Mouse (Mus musculus) limb, embryonic 15.5 days (tissue): Measurements from ENCODE around the gene Sap25. TPM values are rescaled to one million over a fixed set of nuclear protein-coding genes. Genes with fewer than 3 reads are reported as not detected.

Experiments
- ATAC-seq: fragments of 200-750 bp; cut with Nextera tagmentation; 2 replicates; pipeline ENCODE4 v1.8.0; 2017; ENCODE audit warnings: low read depth, moderate TSS enrichment; ENCODE audit not compliant: insufficient number of reproducible peaks, low FRiP score, low TSS enrichment
- H3K27ac ChIP-seq: fragments of 300-500 bp; sonication (generic); 2 replicates; pipeline ENCODE4 v1.5.1; 2015; ENCODE audit warnings: moderate library complexity, mild to moderate bottlenecking, inconsistent platforms
- H3K27me3 ChIP-seq: fragments of 300-500 bp; sonication (generic); 2 replicates; pipeline ENCODE4 v1.6.1; 2015; ENCODE audit warnings: inconsistent platforms
- H3K36me3 ChIP-seq: fragments of 300-500 bp; sonication (generic); 2 replicates; pipeline ENCODE4 v1.6.1; 2015; ENCODE audit warnings: inconsistent platforms
- H3K4me1 ChIP-seq: fragments of 300-500 bp; sonication (generic); 2 replicates; pipeline ENCODE4 v1.6.1; 2015; ENCODE audit warnings: inconsistent platforms
- H3K4me2 ChIP-seq: fragments of 300-500 bp; sonication (generic); 2 replicates; pipeline ENCODE4 v1.6.1; 2015; ENCODE audit warnings: mild to moderate bottlenecking, inconsistent platforms
- H3K4me3 ChIP-seq: fragments of 300-500 bp; sonication (generic); 2 replicates; pipeline ENCODE4 v1.5.1; 2015; ENCODE audit warnings: mild to moderate bottlenecking, inconsistent platforms
- H3K9ac ChIP-seq: fragments of 300-500 bp; sonication (generic); 2 replicates; pipeline ENCODE4 v1.6.1; 2015; ENCODE audit warnings: inconsistent platforms
- H3K9me3 ChIP-seq: fragments of 300-500 bp; sonication (generic); 2 replicates; pipeline ENCODE4 v1.6.1; 2016; ENCODE audit warnings: inconsistent platforms
- WGBS: fragments of 180-500 bp; shearing (Covaris S2); methylation state at CpG from one replicate; pipeline ENCODE4 v1.1.7; 2015; 5-methylcytosine and 5-hydroxymethylcytosine counted together
- polyA plus RNA-seq: library from polyadenylated mRNA; unstranded; fragments of >200 nt; fragmentation: Nextera tagmentation; extraction: Ambion mirVana; gene quantifications from 2 replicates; pipeline ENCODE4 v1.2.1, GENCODE M21; 2015

Sap25 gene
- polyA plus RNA-seq, 1 experiment from 2014 or later: 6.0 TPM

DNA sequence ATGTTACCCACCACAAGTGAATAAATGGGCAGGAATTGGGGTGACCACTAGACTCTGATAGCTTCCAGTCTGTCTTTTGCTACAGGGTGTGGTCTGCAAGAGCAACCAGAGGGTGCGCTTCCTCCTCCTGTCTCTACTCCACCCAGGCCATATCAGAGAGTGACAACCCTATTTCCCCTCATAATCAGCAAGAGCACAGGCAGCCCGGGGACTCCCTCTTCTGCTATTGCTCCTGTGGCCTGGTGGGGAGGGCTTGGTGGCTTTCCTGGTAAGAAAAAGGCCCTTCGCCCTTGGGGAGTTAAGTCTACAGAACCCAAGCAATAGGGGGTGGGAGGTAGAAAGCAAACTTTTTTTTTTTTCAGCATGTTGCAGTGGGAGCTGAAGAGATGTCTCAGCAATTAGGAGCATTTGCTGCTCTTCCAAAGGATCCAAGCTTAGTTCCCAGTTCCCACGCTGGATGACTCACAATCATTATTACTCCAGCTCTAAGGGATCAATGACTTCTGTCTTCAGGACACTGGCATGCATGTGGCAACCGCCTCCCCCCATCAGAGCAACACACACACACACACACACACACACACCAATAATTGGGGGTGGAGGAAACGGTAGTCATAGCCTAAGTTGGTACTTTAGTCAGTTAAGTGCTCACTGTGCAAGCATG is 45.1 kb downstream of the Sap25 start:
- ATAC-seq: no peak
- no peak overlapping the region for H3K27ac ChIP-seq
- H3K4me3 ChIP-seq: no peak overlapping the region
- no peaks in the 10 kb centered on the region for H3K36me3 ChIP-seq
- WGBS: 81% methylated on average over 6 of the region's 6 CpGs
- no peaks in the 10 kb centered on the region for H3K27me3 ChIP-seq
- H3K4me1 ChIP-seq: peaks cover 19% of the 10 kb centered on the region
- no peak overlapping the region for H3K4me2 ChIP-seq
- no peak overlapping the region for H3K9ac ChIP-seq
- no peaks in the 10 kb centered on the region for H3K9me3 ChIP-seq

DNA sequence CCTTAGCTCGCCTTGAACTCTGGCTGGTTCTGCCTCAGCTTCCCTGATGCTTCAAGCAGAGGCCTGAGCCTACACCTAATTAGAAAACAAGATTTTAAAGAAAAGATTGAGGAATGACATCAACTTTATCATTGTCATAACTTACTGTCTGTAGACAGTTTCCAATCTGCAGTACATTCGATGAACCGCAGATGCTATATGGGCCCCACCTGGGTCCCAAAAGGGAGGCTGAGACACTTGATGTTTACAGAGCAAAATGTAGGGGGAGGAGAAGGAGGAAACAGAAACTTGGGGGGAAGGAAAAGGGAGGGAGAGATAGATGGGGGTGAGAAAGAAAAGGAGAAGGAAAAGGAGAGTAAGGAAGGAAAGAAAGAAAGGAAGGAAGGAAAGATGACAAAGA is 48.8 kb downstream of the Sap25 start:
- H3K4me3 ChIP-seq: no peak overlapping the region
- no peak overlapping the region for H3K4me2 ChIP-seq
- H3K36me3 ChIP-seq: no peaks in the 10 kb centered on the region
- ATAC-seq: no peak
- 76% methylated on average over 3 of the region's 3 CpGs for WGBS
- H3K27me3 ChIP-seq: no peaks in the 10 kb centered on the region
- H3K4me1 ChIP-seq: peaks cover 5% of the 10 kb centered on the region; the same call in 1 of the 2 replicates
- H3K9ac ChIP-seq: no peak overlapping the region
- H3K27ac ChIP-seq: no peak overlapping the region
- no peaks in the 10 kb centered on the region for H3K9me3 ChIP-seq

DNA sequence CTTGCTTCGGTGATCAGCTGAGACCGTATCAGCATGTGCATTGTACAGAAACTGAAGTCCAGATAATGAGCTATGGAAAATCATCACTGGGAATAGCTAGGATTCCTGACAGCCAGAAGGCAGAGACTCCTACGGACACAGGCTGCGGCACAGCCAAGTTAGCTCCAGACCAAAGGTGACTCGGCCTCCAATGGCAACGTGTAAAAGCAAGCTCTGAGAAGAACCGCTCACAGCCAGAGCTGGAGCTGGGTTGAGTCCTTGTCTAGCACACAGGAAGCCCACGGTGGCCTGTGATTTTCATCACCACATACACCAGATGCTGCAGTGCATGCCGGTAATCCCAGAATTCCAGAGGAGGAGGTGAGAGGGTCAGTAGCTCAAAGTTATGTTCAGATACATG is 49.4 kb downstream of the Sap25 start:
- no peaks in the 10 kb centered on the region for H3K36me3 ChIP-seq
- H3K4me3 ChIP-seq: no peak overlapping the region
- 58% methylated on average over 9 of the region's 9 CpGs for WGBS
- no peak overlapping the region for H3K27ac ChIP-seq
- no peak overlapping the region for H3K9ac ChIP-seq
- no peaks in the 10 kb centered on the region for H3K27me3 ChIP-seq
- no peaks in the 10 kb centered on the region for H3K4me1 ChIP-seq
- H3K9me3 ChIP-seq: no peaks in the 10 kb centered on the region
- no peak overlapping the region for H3K4me2 ChIP-seq
- no peak for ATAC-seq

DNA sequence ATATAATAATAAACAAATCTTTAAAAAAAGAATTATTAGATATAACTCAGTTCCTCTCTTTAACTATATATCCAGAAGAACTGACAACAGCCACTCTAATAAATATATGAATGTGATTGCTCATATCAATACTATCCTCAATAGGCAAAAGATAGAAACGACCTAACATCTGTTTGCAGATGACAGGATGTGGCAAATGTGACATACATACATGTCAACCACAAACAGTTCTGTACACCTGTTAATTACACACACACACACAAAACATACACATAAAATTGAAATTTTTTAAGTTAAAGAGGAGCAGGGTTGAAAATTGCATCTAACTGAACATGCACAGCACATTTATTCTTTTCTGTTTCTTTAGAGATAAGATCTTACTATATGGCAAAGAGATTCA is 50.7 kb downstream of the Sap25 start:
- Histone ChIP-seq H3K4me3 (no peak overlapping the region), H3K4me1 (no peaks in the 10 kb centered on the region), H3K9ac (no peak overlapping the region), H3K4me2 (no peak overlapping the region), H3K27me3 (no peaks in the 10 kb centered on the region), H3K27ac (no peak overlapping the region), H3K9me3 (no peaks in the 10 kb centered on the region), H3K36me3 (no peaks in the 10 kb centered on the region)
- WGBS: 63% methylated on average over 1 of the region's 1 CpGs
- ATAC-seq: no peak

Other genes with a start within 250 kb of the Sap25 start
- gene Zan, start 164.3 kb upstream of the Sap25 start, polyA plus RNA-seq: 0.10 and 0.13 TPM in 2 replicates
- 46.5 and 46.7 TPM in 2 replicates for gene Pop7, start 138.8 kb upstream of the Sap25 start, polyA plus RNA-seq
- 10.3 and 12.0 TPM in 2 replicates for gene Gigyf1, start 122.8 kb upstream of the Sap25 start, polyA plus RNA-seq
- gene Epo, start 108.1 kb upstream of the Sap25 start, polyA plus RNA-seq: 0.26 TPM in 1 of 2 replicates, not detected in the other
- 350 and 394 TPM in 2 replicates for gene Gnb2, start 107.8 kb upstream of the Sap25 start, polyA plus RNA-seq
- gene Actl6b, start 87.8 kb upstream of the Sap25 start, polyA plus RNA-seq: 0.35 and 0.36 TPM in 2 replicates
- gene Tfr2, start 71.5 kb upstream of the Sap25 start, polyA plus RNA-seq: 1.4 and 1.6 TPM in 2 replicates
- 40.6 and 41.8 TPM in 2 replicates for gene Mospd3, start 40.3 kb upstream of the Sap25 start, polyA plus RNA-seq
- 303 and 362 TPM in 2 replicates for gene Pcolce, start 27.6 kb upstream of the Sap25 start, polyA plus RNA-seq
- gene Fbxo24, start 12.3 kb upstream of the Sap25 start, polyA plus RNA-seq: 0.09 TPM in 1 of 2 replicates, not detected in the other
- gene Lrch4, start 12.2 kb upstream of the Sap25 start, polyA plus RNA-seq: 32.8 and 34.1 TPM in 2 replicates
- gene Gm20605, start 12.2 kb upstream of the Sap25 start, polyA plus RNA-seq: 8.0 and 8.5 TPM in 2 replicates
- gene Irs3, start 4.4 kb downstream of the Sap25 start, polyA plus RNA-seq: 0.19 and 0.38 TPM in 2 replicates
- 15.9 and 17.4 TPM in 2 replicates for gene Agfg2, start 43.4 kb downstream of the Sap25 start, polyA plus RNA-seq
- gene Nyap1, start 100.3 kb downstream of the Sap25 start, polyA plus RNA-seq: 1.9 and 3.5 TPM in 2 replicates
- gene Tsc22d4, start 104.4 kb downstream of the Sap25 start, polyA plus RNA-seq: 169 and 197 TPM in 2 replicates
- 22.2 and 27.8 TPM in 2 replicates for gene Ppp1r35, start 137.5 kb downstream of the Sap25 start, polyA plus RNA-seq
- gene Mepce, start 146.3 kb downstream of the Sap25 start, polyA plus RNA-seq: 8.7 and 9.2 TPM in 2 replicates
- gene Zcwpw1, start 146.5 kb downstream of the Sap25 start, polyA plus RNA-seq: 19.7 and 24.4 TPM in 2 replicates
- 0.58 and 1.2 TPM in 2 replicates for gene Pilra, start 194.9 kb downstream of the Sap25 start, polyA plus RNA-seq
- gene Pilrb1, start 216.8 kb downstream of the Sap25 start, polyA plus RNA-seq: 0.29 and 0.40 TPM in 2 replicates
- 0.22 and 1.2 TPM in 2 replicates for gene Pilrb2, start 230.5 kb downstream of the Sap25 start, polyA plus RNA-seq